Comparison of ENCODE assay signal across 17 mouse cellular contexts in genomic region chr6:146120172-146120571, GRCm38 (mm10).
A peak's percentile ranks its signal among the peaks of the same experiment; 100 is the strongest.
DNase-seq lines count a peak whose midpoint lies in the region; ATAC-seq lines count a peak whose summit lies in the region.
"Had no signal": no experiment of that assay in that cellular context is flagged by ENCODE, and none has a peak within 500 bp of the region (broad histone marks: within the 10 kb centered on the region; RNA-seq: fewer than 3 reads in every experiment).

No protein-coding gene starts in this region.

- H3K9me3 ChIP-seq in midbrain, embryonic 10.5 days (replicated peaks) = no peaks in the 10 kb centered on the region
- H3K9me3 ChIP-seq in midbrain, embryonic 14.5 days (ENCODE audit: control insufficient read depth, low read length) = no peaks in the 10 kb centered on the region
- H3K9me3 ChIP-seq: hindbrain, embryonic 13.5 days; liver, embryonic 13.5 days had no signal

- H3K36me3 ChIP-seq in midbrain, embryonic 10.5 days = no peaks in the 10 kb centered on the region
- H3K36me3 ChIP-seq in midbrain, embryonic 14.5 days (ENCODE audit: control insufficient read depth, insufficient read depth, low read length) = no peaks in the 10 kb centered on the region
- H3K36me3 ChIP-seq: hindbrain, embryonic 13.5 days; liver, embryonic 13.5 days had no signal

- 86% methylated on average over 6 of the region's 6 CpGs for WGBS in midbrain, embryonic 10.5 days
- 91% methylated on average over 6 of the region's 6 CpGs for WGBS in midbrain, embryonic 14.5 days

- no peak overlapping the region for H3K9ac ChIP-seq in midbrain, embryonic 14.5 days (replicated peaks; ENCODE audit: low read length)
- H3K9ac ChIP-seq: hindbrain, embryonic 13.5 days; liver, embryonic 13.5 days had no signal

- no peaks in the 10 kb centered on the region for H3K27me3 ChIP-seq in midbrain, embryonic 10.5 days (ENCODE audit: low read depth, poor library complexity, severe bottlenecking)
- no peaks in the 10 kb centered on the region for H3K27me3 ChIP-seq in midbrain, embryonic 14.5 days (ENCODE audit: control insufficient read depth, insufficient read depth, low read length)
- H3K27me3 ChIP-seq: hindbrain, embryonic 13.5 days; liver, embryonic 13.5 days had no signal

- peaks cover 6% of the 10 kb centered on the region for H3K4me1 ChIP-seq in midbrain, embryonic 10.5 days
- peaks cover under 1% of the 10 kb centered on the region; the same call in 1 of the 2 replicates for H3K4me1 ChIP-seq in midbrain, embryonic 14.5 days (ENCODE audit: control insufficient read depth, insufficient read depth, low read length)
- H3K4me1 ChIP-seq: liver, embryonic 13.5 days had no signal

- no peak overlapping the region for H3K4me2 ChIP-seq in midbrain, embryonic 14.5 days (ENCODE audit: low read length)
- H3K4me2 ChIP-seq: hindbrain, embryonic 13.5 days; liver, embryonic 13.5 days had no signal

- DNase-seq in midbrain, embryonic 10.5 days (ENCODE audit: low spot score) = peak; percentile 8
- DNase-seq in midbrain, embryonic 14.5 days = no peak
- peak; percentile 38 for DNase-seq in NIH3T3 (ENCODE audit: low read depth)
- no peak for DNase-seq in layer of hippocampus, adult 9-11 months
- no peak for DNase-seq in thymus, postnatal 4 days
- no peak for DNase-seq in frontal cortex, postnatal 36 days (ENCODE audit: low spot score in 2 of 2)
- DNase-seq: cerebellum, adult 18-20 months; gastrocnemius, postnatal 36 days; kidney, postnatal 25 days; liver, embryonic 13.5 days; lung, postnatal 4 days; thymus, postnatal 36 days had no signal

- no peak overlapping the region for H3K4me3 ChIP-seq in midbrain, embryonic 10.5 days
- no peak overlapping the region for H3K4me3 ChIP-seq in midbrain, embryonic 14.5 days (replicated peaks; ENCODE audit: low read depth, low read length)
- H3K4me3 ChIP-seq: hindbrain, embryonic 13.5 days; left cerebral cortex, adult 2 months; liver, embryonic 13.5 days had no signal

- no peak for ATAC-seq in midbrain, embryonic 14.5 days (ENCODE audit: low FRiP score, low TSS enrichment)
- peak; percentile 75 to 95 for ATAC-seq in hematopoietic stem cell, adult 5-6 weeks (replicated peaks in 1 of 2; ENCODE audit: insufficient read depth in 1 of 2, low FRiP score in 2 of 2, low TSS enrichment in 1 of 2, low read depth in 1 of 2, poor library complexity in 2 of 2, severe bottlenecking in 2 of 2)
- ATAC-seq in neutrophil, adult 5-6 weeks (ENCODE audit: extremely low read depth, insufficient number of reproducible peaks, low FRiP score, poor library complexity, severe bottlenecking) = peak; percentile 63
- ATAC-seq: intestine, postnatal 0 days had no signal

- H3K27ac ChIP-seq in midbrain, embryonic 10.5 days (replicated peaks) = no peak overlapping the region
- no peak overlapping the region for H3K27ac ChIP-seq in midbrain, embryonic 14.5 days (replicated peaks; ENCODE audit: low read depth, low read length)
- H3K27ac ChIP-seq: hindbrain, embryonic 13.5 days; left cerebral cortex, adult 2 months; liver, embryonic 13.5 days had no signal

Comparison
In these comparisons a context has a peak if more than half of its experiments do, and no peak if none do; other contexts are left out.
1. DNase-seq: peak in midbrain, embryonic 10.5 days (single experiment) and NIH3T3 (single experiment); none in midbrain, embryonic 14.5 days (single experiment), layer of hippocampus, adult 9-11 months (single experiment), thymus, postnatal 4 days (single experiment) and frontal cortex, postnatal 36 days (0 of 2).